Mouse (Mus musculus): Measurements from ENCODE around the gene Nrde2. TPM values are rescaled to one million over a fixed set of nuclear protein-coding genes. Genes with fewer than 3 reads are reported as not detected.
"Not testable (repeated sequence)": the region's sequence is repeated elsewhere in the genome, so short reads cannot be mapped to it uniquely, and the experiment has no call there.

The Nrde2 gene
- total RNA-seq (2021), result 10 to 100 TPM; 19.3 to 21.0 TPM
- long read RNA-seq, experiment 1, transcript Nrde2-201 (14 exons, 3,718 nt), result major isoform, 12 of 23 reads
- long read RNA-seq, experiment 1, partial matches to known transcripts, result 6 of 23 reads
- long read RNA-seq, experiment 1, other reads (novel, unspliced or antisense), result 5 of 23 reads
- long read RNA-seq, experiment 2, transcript Nrde2-201 (14 exons, 3,718 nt), result major isoform, 5 of 22 reads
- long read RNA-seq, experiment 2, partial matches to known transcripts, result 8 of 22 reads
- long read RNA-seq, experiment 2, other reads (novel, unspliced or antisense), result 9 of 22 reads

DNA sequence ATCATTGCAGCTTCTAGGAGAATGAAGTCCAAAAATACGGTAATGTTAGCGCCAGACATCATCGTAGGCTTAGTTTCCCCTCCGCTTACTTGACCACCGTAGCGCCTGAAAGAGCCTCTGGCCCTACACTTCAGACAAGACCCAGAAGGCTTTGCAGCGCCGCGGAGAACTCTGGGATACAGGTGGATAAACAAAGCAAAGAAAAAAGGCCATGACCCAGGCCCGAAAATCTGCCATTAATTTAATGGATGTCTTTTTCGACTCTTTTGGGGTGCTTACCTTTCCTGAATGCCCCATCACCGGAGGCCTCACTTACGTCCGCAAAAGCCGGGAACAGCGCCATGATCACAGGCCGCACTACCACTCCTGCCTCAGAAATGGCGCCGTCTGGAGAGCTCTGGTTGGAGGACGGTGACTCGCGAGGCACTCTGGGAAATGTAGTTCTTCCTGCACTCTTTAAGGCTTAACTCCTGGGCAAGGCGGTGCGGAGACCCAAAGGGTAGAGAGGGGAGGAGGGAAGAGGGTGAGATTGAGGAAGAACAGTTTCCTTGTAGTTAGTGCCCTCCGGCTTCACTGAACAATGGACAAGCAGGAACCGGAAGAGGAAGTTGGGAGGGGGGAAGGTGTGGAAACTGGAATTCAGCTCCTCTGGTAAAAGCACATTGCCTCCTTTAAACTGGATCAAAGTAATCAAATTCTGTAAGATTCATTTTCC lies at the start of gene Nrde2:
Nrde2 (minus strand) TSS at position 393 of the 715 bp plus-strand sequence.
- DNase-seq (ENCODE audit: low spot score in 2 of 2), result peak; percentile 94 to 95

DNA sequence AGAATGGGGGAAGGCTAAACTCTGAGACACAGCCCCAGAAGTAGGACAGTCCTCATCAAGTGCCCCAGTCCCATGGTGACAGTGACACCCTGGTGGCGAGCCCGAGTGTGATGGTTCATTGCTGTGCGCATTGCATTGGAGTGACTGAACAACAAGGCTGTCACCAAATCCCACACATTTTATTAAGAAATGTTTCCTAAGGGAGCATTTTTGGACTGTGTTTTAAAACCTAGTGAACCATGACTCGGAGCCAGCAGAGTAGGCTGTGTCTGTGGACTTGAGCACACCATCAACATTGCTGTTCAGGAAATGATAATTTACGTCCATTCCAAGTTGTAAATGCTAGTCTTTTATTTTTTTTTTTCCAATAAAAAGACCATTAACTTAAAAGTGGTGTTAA lies 47.5 kb upstream of the Nrde2 start:
- DNase-seq (ENCODE audit: low spot score in 2 of 2), result no peak

DNA sequence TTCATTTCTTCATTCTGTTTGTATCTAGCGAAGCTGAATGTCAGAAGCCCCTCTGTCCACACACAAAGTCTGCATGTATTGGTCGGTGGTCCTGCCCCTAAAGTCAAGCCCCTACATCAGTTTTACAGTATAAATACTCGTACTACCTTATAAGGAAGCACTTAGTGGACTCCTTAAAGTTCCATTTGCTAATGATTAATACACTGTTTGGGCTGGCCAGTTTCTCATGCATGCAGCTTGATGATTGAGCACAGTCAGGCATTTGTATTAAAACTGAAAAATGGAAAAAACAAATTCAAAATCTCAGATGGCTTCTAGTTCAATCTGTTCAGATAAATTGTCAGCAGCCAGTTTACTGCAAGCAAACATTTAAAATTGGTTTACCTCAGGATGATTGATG lies 47.1 kb upstream of the Nrde2 start:
- no peak for DNase-seq (ENCODE audit: low spot score in 2 of 2)

DNA sequence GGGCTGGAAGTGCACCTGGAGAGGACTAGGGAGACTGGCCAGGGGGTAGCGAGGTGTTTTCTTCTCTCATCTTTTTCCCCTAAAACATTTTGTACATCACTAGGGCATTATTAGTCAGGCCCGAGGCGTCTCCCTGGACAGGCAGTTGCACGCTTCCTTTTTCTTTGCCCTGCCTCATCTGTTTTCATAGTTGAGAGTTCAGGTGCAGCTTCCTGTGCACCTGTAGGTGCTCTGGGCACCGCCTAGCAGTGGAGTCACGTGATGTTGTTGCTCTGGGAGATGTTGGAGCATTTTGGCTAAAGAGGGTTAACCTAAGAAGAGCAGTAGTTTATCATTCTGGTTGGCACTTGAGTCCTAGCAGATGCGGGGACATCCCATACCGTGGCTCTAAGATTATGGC lies 45.7 kb upstream of the Nrde2 start:
- DNase-seq (ENCODE audit: low spot score in 2 of 2), result no peak

DNA sequence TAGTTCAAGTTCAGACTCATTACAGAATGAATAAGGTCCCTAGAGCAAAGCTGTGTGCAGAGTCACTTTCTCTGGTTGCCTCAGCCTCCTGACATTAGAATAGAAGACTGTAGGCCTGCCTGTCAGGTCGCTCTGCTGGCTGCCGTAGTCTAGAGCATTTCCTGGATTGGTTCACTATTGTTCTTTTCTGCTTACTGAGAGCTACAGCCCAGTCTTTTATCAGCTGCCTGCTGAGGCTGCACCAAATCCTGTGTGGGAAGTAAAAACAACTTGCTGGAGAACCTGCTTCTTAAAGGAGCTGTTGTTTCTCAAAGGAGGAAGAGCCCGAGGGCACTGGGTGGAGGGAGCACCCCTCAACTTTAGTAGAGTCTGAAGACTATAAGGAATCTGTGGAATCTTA lies 44.3 kb upstream of the Nrde2 start:
- DNase-seq (ENCODE audit: low spot score in 2 of 2), result no peak

DNA sequence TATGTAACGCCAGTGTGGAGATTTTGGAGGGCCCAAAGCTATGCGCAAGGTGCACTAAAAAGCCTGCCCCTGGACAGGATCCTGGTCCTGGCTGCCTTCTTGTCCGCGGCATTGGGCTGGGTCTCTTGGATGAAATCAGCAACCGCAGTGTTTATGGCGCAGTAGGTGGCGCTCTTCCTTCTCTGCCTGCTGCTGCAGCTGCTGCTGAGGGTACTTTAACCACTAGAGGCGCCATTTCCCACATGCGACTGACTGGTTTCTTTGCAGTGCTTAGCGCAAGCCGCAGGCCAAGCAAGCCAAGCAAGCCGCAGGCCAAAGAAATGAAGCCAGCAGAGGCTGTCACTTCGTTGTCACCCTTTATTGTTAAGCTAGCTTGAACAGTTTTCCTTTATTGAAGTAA lies 42.4 kb upstream of the Nrde2 start:
- DNase-seq (ENCODE audit: low spot score in 2 of 2), result peak; percentile 93 to 98

DNA sequence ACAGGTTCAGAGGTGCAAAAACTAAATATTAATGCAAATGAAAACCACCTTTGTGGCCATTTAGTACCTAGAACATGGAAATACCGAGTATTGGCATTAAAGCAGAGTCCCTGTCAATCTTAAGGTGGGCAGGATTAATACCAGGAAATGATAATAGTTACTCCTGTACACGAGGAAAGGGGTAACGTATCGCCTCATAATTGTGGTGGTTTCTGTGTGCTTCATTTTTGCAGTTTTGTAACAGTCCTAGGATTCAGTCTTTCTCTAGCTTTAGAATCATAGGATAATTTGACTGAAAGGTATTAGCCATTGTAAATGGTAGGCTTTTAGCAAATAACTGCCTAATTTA lies 41.9 kb upstream of the Nrde2 start:
- no peak for DNase-seq (ENCODE audit: low spot score in 2 of 2)

DNA sequence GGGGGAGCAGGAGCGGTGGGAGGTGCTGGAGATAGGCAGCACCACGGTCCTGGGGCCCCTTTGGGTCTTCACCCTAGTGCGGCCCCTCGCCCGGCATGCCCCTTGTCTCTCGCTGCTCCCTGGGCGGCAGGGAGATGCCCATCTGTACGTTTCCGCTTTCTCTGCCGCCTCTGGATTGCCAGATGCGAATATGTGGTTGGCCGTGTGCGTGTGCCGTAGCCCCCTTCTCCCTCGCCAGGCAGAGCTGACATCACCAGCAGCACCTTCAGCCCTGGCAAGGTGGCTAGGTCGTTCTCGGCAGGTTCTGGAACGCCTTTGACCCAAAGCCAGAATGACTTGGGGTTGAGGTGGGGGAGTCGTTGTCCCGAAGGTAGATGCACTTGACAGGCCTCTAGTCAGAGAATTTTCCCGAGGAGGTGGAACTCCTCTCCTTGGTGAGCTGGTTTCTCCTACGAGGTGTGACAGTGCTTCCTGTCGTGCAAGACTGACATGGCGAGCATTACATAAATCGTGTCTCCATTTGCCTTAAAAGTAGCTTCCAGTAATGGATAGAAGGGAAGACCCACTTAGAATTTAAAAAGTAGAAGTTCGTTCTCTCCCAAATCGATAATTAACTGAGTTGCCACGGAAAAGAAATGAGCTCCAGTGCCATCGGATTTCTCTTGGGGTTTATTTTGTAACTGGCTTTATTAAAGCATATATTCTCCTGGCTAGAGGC lies 41.4 kb upstream of the Nrde2 start:
- DNase-seq (ENCODE audit: low spot score in 2 of 2), result no peak

DNA sequence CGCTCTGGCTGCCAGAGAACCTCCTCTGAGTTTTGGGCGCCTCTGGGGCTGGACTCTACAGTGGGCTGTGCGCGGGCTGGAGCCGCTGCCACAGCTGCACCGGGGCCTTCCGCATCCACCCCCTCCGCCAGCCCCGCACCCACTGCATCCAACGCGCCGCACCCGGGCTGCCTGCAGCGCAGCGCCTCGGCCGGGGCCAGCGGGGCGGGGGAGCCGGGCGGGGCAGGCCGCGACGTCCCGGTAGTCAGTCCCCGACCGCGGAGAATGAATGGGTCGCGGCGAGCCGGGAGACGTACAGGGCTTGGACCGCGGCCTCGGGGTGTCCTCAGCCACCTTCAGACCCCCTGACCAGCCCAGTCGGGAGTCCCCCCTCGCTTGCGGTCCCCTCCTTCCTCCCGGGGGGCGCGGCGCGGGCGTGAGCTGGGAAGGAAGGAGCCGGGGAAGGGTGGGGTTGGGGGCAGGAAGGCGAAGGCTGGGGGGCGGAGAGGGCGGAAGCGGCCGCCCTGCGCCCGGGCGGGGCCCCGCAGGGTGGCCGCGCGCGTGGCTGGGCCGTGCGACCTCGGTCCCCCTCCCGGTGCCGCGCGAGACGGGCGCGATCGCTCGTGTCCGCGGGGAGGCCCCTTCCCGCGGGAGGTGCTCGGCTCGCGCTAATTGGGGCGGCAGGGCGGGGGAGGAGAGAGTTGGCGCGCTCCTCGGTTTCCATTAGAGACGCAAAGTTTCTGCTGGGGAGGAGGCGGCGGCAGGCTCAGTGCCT lies 40.6 kb upstream of the Nrde2 start:
- DNase-seq (ENCODE audit: low spot score in 2 of 2), result peak; percentile 76 to 82

DNA sequence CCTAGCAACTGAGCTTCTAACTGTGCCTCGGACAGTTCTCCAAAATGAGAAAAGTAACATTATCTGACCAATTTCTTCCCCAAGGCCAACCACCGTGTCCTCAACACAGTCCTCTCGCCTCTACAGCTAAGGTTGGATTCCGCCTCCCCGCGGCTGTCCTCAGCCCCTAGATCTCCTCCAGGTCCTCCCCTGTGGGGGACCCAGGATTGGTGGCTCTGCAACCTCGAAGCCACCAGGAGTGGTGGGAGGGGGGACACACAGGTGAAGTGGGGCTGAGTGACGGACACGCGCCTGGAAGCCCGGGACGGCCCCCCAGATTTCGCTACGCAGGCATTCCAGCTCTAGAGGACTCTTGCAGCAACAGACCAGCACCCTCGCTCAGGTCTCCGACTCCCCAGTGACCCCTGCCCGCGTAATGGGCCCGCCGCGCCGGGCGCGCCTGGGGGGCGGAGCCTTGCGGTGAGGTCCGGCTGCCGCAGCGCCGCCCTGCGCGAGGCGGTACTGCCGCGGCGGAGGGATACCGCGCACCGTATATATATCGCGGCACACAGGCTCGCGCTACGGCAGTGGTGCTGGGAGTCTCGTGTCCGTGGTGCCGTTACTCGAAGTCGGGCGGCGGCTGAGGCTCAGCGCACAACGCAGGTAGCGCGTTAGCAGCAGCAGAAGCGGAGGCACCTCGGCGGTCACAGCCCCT lies 39.7 kb upstream of the Nrde2 start, which contains the start of gene Calm1:
Calm1 (plus strand) TSS at position 469 of the 694 bp plus-strand sequence.
- peak; percentile 95 for DNase-seq (ENCODE audit: low spot score in 2 of 2)

DNA sequence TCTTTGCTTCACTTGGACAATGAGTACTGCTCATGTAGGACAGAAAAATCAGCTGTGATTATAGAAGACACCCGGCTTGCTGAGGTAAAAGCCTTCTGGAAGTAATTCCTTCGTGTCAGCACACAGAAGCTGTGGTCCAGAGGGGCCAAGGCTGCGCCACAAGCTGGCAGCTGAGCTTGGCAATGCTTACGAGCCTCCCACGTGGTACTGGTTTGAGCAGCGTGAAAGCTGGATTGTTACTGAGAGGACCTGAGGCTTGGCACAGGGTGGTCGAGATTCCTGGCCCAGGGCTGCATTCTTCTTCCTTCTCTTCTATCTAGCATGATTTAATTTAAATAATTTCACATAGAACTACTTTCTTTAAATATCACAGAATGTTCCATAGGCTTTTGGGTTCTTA lies 37.3 kb upstream of the Nrde2 start:
- no peak for DNase-seq (ENCODE audit: low spot score in 2 of 2)

DNA sequence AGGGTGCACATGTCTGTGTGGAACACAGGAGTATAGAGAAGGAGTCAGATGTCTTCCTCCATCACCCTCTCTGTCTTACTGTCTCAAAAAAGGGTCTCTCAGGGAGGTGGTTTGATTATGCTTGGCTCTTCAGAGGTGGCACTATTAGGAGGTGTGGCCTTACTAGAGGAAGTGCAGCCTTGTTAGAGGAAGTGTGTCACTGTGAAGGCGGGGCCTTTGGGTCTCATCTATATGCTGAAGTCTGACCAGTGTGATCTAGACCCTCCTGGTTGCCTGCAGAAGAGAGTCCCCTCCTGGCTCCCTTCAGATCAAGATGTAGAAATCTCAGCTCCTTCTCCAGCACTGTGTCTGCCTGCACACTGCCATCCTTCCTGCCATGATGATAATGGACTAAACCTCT lies 34.7 kb upstream of the Nrde2 start:
- no peak for DNase-seq (ENCODE audit: low spot score in 2 of 2)

DNA sequence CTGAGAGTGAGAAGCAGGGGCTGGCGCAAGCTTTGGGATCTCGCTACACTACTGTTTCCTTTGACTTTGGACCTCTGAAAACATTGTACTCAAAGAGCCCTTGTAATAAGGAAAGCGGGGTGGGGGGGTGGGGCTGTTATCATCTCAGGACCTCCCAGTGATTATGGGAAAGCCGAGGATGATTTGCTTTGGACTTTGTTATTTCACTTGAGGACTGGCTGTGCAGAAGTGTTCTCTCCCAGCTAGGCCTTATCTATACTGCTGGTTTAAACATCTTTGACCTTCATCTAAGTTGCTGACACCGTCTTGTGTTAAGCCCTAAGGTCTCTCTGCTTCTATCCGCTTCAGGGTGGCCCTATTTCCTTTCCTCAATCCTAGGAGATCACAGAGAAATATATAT lies 31.3 kb upstream of the Nrde2 start:
- DNase-seq (ENCODE audit: low spot score in 2 of 2), result no peak

DNA sequence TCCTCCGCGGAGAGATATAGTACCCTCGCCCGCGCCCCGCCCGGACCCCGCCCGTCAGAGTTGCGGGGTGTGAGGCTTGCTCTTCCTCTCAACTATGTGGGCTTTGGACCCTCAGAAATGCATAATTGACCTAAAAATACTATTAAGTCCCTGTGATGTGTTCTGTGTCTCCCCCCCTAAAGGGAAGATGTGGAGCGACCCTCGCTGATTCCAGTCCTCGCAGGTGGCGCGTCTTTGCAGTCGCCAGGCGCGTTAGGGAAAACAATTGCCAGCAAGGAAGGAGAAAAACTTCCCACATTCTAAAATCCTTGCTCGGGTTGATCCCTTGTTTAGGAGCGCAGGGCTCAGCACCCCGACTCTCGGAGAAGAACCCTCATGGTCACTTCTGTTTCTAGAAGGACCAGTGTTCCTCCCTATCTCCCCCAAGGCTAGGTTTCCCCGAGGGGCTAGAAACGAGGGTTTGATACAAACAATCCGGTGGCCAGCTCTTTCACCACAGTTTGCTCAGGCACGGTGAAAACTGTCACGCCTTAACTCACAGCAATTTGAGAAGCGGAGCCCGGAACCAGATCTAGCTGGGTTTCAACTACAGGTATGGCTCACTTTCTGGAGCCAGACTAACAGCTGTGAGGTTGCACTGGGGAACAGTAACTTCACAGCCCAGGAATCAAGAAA lies 28.4 kb upstream of the Nrde2 start:
- DNase-seq (ENCODE audit: low spot score in 2 of 2), result no peak

DNA sequence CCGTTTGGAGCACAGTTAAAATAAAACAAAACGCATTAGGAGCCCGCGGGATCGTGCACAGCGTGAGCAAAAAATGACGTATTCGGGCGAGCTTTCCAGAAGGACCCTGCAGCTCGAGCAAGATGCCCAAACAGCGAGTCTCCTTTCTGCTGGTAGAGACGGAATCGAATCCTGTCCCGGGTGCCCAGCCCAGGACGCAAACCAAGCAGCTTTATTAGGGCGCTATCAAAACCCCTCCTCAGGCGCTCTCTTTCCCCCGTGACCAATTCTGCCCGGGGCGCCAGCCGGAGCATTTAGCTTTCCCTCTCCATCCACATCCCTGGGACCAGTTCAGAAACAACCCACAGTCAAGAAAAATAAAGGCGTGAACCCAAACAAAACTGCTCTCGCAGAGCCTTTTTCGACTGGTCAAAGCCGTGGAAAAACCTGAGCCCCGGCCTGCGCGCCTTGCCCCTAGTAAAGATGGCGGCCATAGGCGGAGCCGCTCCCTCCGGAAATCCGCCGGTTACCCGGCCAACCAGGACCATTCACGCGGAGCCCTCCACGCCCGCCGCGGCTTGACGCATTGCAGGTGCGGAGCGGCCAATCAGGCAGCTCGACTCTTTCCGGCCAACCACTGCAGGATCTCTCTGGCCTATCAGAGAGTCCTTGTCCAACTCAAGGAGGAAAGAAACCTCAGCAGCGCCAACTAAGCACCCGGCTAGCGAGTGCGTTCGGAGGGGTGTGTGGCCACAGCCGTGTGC lies 27.7 kb upstream of the Nrde2 start:
- peak; percentile 99 to 100 for DNase-seq (ENCODE audit: low spot score in 2 of 2)

DNA sequence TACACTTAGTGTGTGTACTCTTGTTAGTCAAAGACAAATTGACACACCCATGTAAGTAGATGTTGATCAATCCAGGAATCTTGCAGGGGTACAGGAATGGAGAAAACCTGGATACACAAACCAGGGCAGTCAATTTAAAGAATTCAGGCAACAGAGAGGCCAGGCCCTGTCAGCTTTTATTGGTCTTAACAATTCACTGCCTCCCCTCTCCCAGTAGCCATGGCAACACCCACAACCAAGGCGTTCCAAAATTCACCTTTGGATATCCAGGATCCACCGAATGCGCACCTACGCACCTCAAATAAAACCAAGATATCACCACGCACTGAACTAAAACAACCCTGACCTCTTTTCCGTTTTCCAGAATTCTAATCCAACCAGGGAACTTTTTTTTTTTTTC lies 26.9 kb upstream of the Nrde2 start:
- no peak for DNase-seq (ENCODE audit: low spot score in 2 of 2)

DNA sequence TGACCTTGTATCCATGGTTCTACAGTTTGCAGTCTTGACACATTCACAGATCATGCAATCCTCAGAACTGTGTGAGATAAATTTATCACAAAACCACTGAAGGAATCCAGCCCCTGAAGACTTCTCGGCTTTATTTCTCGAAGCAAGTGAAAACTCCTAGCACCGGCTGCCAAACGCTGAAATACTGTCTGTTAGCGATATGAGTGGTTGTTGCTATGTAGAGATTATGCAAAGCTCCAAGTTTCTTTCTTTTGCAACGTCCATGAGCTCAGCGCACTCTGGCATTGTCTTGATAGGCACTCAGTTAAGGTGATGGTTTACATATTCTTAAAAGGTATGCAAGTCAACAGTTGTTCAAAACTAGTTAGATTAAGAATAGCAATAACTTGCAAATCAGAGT lies 26.4 kb upstream of the Nrde2 start:
- no peak for DNase-seq (ENCODE audit: low spot score in 2 of 2)

DNA sequence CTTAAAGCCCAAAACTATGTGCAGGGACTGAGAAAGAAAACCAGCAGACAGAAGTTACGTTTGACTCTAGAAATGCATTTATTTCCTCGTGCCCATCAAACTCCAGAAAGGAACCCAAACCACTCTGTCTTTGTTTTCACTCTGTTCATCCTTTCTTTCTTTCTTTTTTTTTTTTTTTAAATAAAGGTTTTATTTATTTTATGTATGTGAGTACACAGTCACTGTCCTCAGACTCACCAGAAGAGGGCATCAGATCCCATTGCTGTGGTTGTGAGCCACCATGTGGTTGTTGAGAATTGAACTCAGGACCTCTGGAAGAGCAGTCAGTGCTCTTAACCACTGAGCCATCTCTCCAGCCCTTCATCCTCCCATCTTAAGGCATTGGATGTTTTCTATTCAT lies 25.5 kb upstream of the Nrde2 start:
- not testable (repeated sequence) for DNase-seq (ENCODE audit: low spot score in 2 of 2)

DNA sequence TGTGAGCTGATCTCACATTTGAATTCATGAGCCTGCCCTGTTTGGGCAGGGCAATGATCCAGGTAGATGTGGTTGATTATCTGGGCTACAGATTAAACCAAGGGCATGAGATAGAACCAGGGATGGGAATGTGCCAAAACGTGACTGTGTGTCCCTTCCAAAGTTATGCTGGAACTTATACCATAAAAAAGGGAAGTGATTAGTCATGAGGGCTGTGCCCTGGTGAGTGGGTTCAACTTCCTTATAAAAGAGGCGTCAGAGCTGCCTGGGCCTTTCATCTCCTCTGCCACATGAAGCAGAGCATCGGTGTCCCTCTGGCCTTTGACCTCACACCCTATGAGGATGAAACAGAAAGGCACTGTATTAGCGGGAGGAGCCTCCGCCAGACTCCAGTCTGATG lies 24.5 kb upstream of the Nrde2 start:
- no peak for DNase-seq (ENCODE audit: low spot score in 2 of 2)

DNA sequence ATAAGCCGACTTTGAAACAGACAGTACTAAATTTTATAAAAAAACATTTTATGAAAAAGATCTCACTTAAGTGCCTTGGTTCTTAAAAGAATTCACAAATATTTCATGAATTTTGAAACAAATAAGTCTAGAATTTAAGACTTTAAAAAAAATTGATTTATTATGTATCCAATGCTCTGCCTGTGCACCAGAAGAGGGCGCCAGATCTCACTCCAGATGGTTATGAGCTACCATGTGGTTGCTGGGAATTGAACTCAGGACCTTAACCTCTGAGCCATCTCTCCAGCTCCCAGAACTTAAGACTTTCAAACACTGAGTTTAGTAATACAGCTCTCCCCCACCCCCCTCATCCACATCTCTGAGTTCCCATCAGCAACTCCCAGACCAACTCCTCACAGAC lies 23.2 kb upstream of the Nrde2 start:
- DNase-seq (ENCODE audit: low spot score in 2 of 2), result no peak

All from layer of hippocampus, postnatal 14 days (tissue).